Mouse (Mus musculus): ENCODE results near the gene Trim3. TPM values are rescaled to one million over a fixed set of nuclear protein-coding genes. Genes with fewer than 3 reads are reported as not detected.

Gene Trim3
- polyA plus RNA-seq, 2 experiments from 2014 or later: 1.7 to 6.7 TPM

GRCm38 (mm10) chr7:105556406-105556805 lies 77.0 kb downstream of the Trim3 start:
- ATAC-seq: no peak

GRCm38 (mm10) chr7:105555571-105555970 lies 77.8 kb downstream of the Trim3 start:
- ATAC-seq: no peak

Other genes with a start within 250 kb of the Trim3 start
- gene Fam160a2, start 233.5 kb downstream of the Trim3 start, polyA plus RNA-seq (2017; shearing (Covaris generic)): 10 to 100 TPM in 1 of 2 experiments, 1 to 10 TPM in 1; 9.6 to 27.0 TPM
- gene Cnga4, start 229.0 kb downstream of the Trim3 start, polyA plus RNA-seq (2017; shearing (Covaris generic)): not detected
- not detected for gene Cckbr, start 207.8 kb downstream of the Trim3 start, polyA plus RNA-seq (2017; shearing (Covaris generic))
- under 1 TPM in 1 of 2 experiments, not detected in 1; 0.19 TPM for gene Cavin3, start 151.3 kb downstream of the Trim3 start, polyA plus RNA-seq (2017; shearing (Covaris generic))
- gene Smpd1, start 79.2 kb downstream of the Trim3 start, polyA plus RNA-seq (2017; shearing (Covaris generic)): 10 to 100 TPM; 21.6 to 25.9 TPM
- 10 to 100 TPM in 1 of 2 experiments, 1 to 10 TPM in 1; 7.5 to 10.2 TPM for gene Apbb1, start 51.9 kb downstream of the Trim3 start, polyA plus RNA-seq (2017; shearing (Covaris generic))
- gene Hpx, start 33.4 kb downstream of the Trim3 start, polyA plus RNA-seq (2017; shearing (Covaris generic)): not detected
- gene Timm10b, start 6.5 kb upstream of the Trim3 start, polyA plus RNA-seq (2017; shearing (Covaris generic)): 100 to 1,000 TPM; 198 TPM
- gene Arfip2, start 6.8 kb upstream of the Trim3 start, polyA plus RNA-seq (2017; shearing (Covaris generic)): 10 to 100 TPM in 1 of 2 experiments, 1 to 10 TPM in 1; 9.7 to 16.9 TPM
- gene Gm45799, start 7.0 kb upstream of the Trim3 start, polyA plus RNA-seq (2017; shearing (Covaris generic)): 10 to 100 TPM in 1 of 2 experiments, 1 to 10 TPM in 1; 6.7 to 12.1 TPM
- gene Dnhd1, start 17.3 kb upstream of the Trim3 start, polyA plus RNA-seq (2017; shearing (Covaris generic)): 1 to 10 TPM in 1 of 2 experiments, under 1 TPM in 1; 0.83 to 3.2 TPM
- gene Ilk, start 103.0 kb upstream of the Trim3 start, polyA plus RNA-seq (2017; shearing (Covaris generic)): 100 to 1,000 TPM; 138 to 196 TPM
- gene Rrp8, start 103.8 kb upstream of the Trim3 start, polyA plus RNA-seq (2017; shearing (Covaris generic)): 10 to 100 TPM; 19.1 to 24.8 TPM
- gene Taf10, start 110.8 kb upstream of the Trim3 start, polyA plus RNA-seq (2017; shearing (Covaris generic)): 10 to 100 TPM in 1 of 2 experiments, 1 to 10 TPM in 1; 8.0 to 18.7 TPM
- 100 to 1,000 TPM; 131 to 172 TPM for gene Tpp1, start 118.7 kb upstream of the Trim3 start, polyA plus RNA-seq (2017; shearing (Covaris generic))
- gene Dchs1, start 154.1 kb upstream of the Trim3 start, polyA plus RNA-seq (2017; shearing (Covaris generic)): not detected
- gene Mrpl17, start 177.5 kb upstream of the Trim3 start, polyA plus RNA-seq (2017; shearing (Covaris generic)): 100 to 1,000 TPM; 162 to 170 TPM

All from CD4-positive, CD25-positive, alpha-beta regulatory T cell, adult 4 months (primary cell).